Mouse (Mus musculus): ENCODE results near the gene Rgl2.

GRCm38 (mm10) chr17:33900281-33900988 is 28.9 kb upstream of the Rgl2 start:
- peak; percentile 54; the same call in 1 of the 2 replicates for TF ChIP-seq ZNF384 (IDR thresholded peaks at IDR 0.05; ENCODE audit: low read depth, low read length)
- TF ChIP-seq MAFK (IDR thresholded peaks at IDR 0.05; ENCODE audit: insufficient read depth, low read depth, low read length): no peak
